Mouse (Mus musculus) liver, embryonic 14.5 days (tissue): ENCODE results near the gene Arhgap9.

Experiments
- CTCF ChIP-seq: IDR thresholded peaks from 2 replicates; pipeline ENCODE4 v1.5.1; 2016; ENCODE audit warnings: antibody characterized with exemption, low read depth, control low read depth
- EP300 ChIP-seq: IDR thresholded peaks from 2 replicates; pipeline ENCODE4 v1.6.1; 2016; ENCODE audit warnings: antibody characterized with exemption, low read depth

DNA sequence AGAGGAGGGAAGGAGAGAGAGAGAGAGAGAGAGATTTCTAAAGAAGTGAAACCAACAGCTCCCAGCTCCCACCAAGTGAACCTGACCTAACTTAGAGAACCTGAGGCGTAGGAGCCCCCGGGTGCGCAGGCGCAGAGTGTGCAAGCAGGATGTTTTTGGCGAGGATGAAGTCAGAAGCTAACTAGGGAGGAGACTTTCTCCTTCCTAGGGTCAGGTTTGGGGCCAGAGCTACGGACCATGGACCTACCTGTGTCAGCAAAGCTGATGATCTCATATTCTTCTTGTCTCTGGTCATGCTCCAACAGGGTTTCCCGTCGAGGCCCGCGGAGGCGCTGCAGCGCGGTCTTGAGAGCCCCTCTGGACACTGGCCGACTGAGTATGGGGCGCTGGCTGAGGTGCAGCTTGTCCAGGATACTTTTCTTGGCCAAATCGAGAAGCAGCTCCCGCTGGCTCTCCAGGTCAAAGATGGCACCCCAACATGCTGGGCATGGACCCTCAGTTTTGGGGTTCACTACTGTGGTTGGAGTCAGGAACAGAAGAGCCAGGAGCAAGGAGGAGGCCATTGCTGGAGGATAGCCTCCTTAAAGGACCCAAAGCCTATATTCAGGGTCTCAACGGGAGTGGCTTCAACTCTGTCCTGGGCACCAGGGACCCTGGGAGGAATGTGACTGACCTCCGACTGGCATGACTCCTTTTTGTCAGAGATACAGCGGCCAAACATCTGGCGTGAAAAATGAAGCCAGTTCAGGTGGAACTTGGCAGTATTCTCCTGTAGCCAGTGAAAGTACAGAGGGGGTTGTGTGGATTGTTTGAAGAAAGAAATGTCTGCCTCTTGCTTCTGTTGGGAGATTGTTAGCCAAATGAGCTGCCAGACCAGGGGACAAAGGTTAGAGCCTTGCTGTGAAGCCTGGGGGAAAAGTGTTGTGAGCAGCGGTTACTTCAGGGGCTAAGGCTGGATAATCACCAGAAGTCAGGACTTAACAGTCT is 48.4 kb downstream of the Arhgap9 start, which contains the start of gene Inhbc:
- no peak for TF ChIP-seq CTCF
- TF ChIP-seq EP300 = no peak
